Mouse (Mus musculus): ENCODE results near the gene Snap25. TPM values are rescaled to one million over a fixed set of nuclear protein-coding genes. Genes with fewer than 3 reads are reported as not detected.

Gene Snap25
- polyA plus RNA-seq, 1 experiment from 2014 or later: 432 TPM

DNA sequence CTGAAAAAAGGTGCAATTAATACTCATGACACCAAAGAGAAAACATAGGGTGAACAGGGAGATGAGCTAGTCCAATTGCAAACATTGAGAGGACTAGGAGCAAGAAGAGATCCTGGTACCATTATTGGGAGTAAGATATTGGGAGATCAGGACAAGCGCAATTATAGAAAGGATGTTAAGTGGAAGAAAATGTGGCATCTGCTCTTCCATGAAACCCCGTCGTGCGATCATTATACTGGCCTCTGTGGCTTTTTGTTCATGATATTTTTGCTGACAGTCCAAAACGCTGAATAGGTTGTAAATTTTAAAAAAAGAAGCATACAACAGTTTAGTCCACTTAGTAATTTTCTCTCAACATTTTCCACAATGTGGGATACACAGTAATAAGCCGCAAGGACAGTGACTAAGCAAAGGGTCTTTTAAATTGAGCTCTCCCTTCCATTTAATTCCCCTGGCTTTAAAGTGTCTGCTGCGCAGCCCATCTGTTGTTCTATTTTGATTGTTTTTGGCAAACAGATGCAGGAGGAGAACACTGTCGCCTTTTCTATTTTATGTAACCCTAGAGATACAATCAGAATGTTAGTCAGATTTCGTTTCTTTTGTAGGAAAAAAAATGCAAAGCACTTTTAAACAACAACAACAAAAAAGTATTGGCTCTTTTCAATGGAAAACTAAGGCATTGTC is 103.6 kb downstream of the Snap25 start:
- no peaks in the 10 kb centered on the region for H3K36me3 ChIP-seq (ENCODE audit: control insufficient read depth, insufficient read depth, low read length)
- H3K9ac ChIP-seq (replicated peaks; ENCODE audit: low read depth, low read length): no peak overlapping the region
- H3K4me1 ChIP-seq (ENCODE audit: control insufficient read depth, insufficient read depth, low read length): no peaks in the 10 kb centered on the region
- no peak for ATAC-seq (ENCODE audit: low read depth)
- WGBS: 58% methylated on average over 9 of the region's 9 CpGs
- H3K9me3 ChIP-seq (ENCODE audit: control insufficient read depth, low read length): no peaks in the 10 kb centered on the region
- H3K4me2 ChIP-seq (ENCODE audit: low read depth, low read length): no peak overlapping the region
- H3K27me3 ChIP-seq (ENCODE audit: control insufficient read depth, insufficient read depth, low read length): no peaks in the 10 kb centered on the region
- no peak overlapping the region for H3K4me3 ChIP-seq (ENCODE audit: low read depth, low read length)
- H3K27ac ChIP-seq (ENCODE audit: low read depth, low read length): no peak overlapping the region

DNA sequence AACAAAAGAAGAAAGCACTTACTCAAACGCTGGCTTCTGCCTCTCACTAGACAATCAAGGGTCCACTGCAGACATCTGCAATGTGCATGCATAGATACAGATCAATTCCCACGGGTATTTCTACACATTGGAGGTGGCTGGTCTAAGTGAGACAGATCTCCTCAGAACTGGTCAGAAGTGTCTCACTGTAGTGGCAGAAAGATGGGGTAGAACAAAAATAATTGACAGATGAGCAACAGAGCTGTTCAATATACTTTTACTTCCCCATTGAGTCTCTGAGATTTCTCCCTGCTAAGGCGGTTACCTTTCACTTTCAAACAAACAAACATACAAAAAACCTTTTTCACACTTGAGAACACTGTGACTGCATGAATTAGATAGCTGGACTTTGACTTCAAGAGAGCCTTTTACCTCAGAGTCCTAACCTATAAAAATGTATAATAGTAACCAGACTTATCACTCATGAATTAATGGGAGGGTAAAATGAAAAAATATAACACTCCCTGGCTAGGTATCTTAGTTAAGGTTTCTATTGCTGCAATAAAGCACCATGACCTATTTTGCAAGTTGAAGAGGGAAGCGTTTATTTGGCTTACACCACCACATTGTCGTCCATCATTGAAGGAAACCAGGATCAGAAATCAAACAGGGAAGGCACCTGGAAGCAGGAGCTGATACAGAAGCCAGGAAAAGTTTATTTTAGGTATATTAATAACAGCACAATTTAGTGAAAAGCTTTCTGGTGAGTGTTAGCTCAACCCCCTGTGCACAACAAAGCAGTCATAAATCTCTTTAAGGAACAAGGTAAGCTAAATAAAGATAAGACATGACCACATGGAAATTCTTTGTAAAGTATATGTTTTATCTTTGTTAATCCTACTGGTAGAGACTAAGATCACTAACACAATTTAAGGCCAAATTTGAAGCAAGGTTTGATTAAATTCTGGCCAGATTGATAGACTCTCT is 110.8 kb downstream of the Snap25 start:
- Histone ChIP-seq H3K4me1 (ENCODE audit: control insufficient read depth, insufficient read depth, low read length) (no peaks in the 10 kb centered on the region), H3K36me3 (ENCODE audit: control insufficient read depth, insufficient read depth, low read length) (no peaks in the 10 kb centered on the region), H3K27me3 (ENCODE audit: control insufficient read depth, insufficient read depth, low read length) (no peaks in the 10 kb centered on the region), H3K27ac (ENCODE audit: low read depth, low read length) (no peak overlapping the region), H3K9me3 (ENCODE audit: control insufficient read depth, low read length) (no peaks in the 10 kb centered on the region), H3K4me3 (ENCODE audit: low read depth, low read length) (no peak overlapping the region), H3K4me2 (ENCODE audit: low read depth, low read length) (no peak overlapping the region), H3K9ac (replicated peaks; ENCODE audit: low read depth, low read length) (no peak overlapping the region)
- ATAC-seq (ENCODE audit: low read depth): no peak
- 64% methylated on average over 5 of the region's 5 CpGs for WGBS

DNA sequence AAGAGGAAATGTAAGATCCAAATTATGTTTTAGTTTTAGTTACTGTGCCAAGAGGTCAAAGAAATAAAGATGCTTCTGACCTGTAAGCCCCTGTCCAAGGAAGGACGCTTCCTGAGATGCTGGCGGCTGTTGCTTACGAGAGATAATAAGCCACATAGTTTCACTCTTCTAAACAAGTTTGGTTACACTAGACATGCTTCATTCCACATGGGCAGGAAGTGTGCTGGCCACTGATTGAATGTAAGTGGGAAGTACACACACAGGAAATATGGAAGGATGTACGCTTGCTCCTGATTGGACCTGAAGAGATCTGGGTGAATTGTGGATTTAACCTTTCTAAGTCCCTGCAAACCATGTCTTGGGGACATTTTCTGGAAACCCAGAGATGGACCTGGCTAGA is 114.4 kb downstream of the Snap25 start:
- Histone ChIP-seq H3K27me3 (ENCODE audit: control insufficient read depth, insufficient read depth, low read length) (no peaks in the 10 kb centered on the region), H3K27ac (ENCODE audit: low read depth, low read length) (no peak overlapping the region), H3K4me2 (ENCODE audit: low read depth, low read length) (no peak overlapping the region), H3K4me3 (ENCODE audit: low read depth, low read length) (no peak overlapping the region), H3K9ac (replicated peaks; ENCODE audit: low read depth, low read length) (no peak overlapping the region), H3K4me1 (ENCODE audit: control insufficient read depth, insufficient read depth, low read length) (no peaks in the 10 kb centered on the region), H3K9me3 (ENCODE audit: control insufficient read depth, low read length) (no peaks in the 10 kb centered on the region), H3K36me3 (ENCODE audit: control insufficient read depth, insufficient read depth, low read length) (no peaks in the 10 kb centered on the region)
- 92% methylated on average over 4 of the region's 4 CpGs for WGBS
- no peak for ATAC-seq (ENCODE audit: low read depth)

Other genes starting within 250 kb of the Snap25 start
- gene Ankef1, start 211.5 kb upstream of the Snap25 start, polyA plus RNA-seq (2014; fragmentation: Nextera tagmentation; extraction: Ambion mirVana): 0.62 TPM in 2 replicates
- 18.1 and 25.1 TPM in 2 replicates for gene AL731706.2, start 172.2 kb downstream of the Snap25 start, polyA plus RNA-seq (2014; fragmentation: Nextera tagmentation; extraction: Ambion mirVana)
- 12.3 and 13.2 TPM in 2 replicates for gene Slx4ip, start 177.8 kb downstream of the Snap25 start, polyA plus RNA-seq (2014; fragmentation: Nextera tagmentation; extraction: Ambion mirVana)
- 22.0 and 25.6 TPM in 2 replicates for gene AL731706.1, start 177.9 kb downstream of the Snap25 start, polyA plus RNA-seq (2014; fragmentation: Nextera tagmentation; extraction: Ambion mirVana)
- gene Mkks, start 177.9 kb downstream of the Snap25 start, polyA plus RNA-seq (2014; fragmentation: Nextera tagmentation; extraction: Ambion mirVana): 14.0 and 17.4 TPM in 2 replicates

All from neural tube, embryonic 14.5 days (tissue).